Mouse (Mus musculus) cerebellum, postnatal 36 days (tissue): ENCODE measurements at regions not wholly inside any gene's neighbourhood (a gene's known extent, or its start where the extent isn't known, plus 50 kb on each side); places are given as distances from the start of the nearest gene placed in this dataset.

Experiments
- DNase-seq, 2 experiments: peaks; one replicate each; pipeline ENCODE4 v3.0.0; 2021 to 2022; ENCODE audit warnings: mixed read lengths in 2 of 2

DNA sequence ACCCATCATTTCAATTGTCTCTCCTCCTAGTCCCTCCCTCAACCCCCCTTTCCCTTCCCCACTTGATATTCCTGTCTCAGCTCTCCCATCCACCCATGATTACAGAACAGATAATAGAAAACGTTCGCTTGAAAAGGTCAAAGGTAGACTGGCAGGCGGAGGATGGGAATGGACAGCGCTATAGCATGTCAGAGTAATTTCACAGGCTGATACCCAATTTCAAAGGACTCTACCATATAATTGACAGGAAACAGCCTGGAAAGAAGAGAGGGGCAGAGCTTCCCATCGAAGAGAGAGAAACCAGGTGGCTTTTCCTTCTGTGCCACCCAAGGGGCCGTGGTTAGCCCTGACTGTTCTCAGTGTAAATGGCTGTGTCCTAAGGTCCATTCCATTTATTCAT is 140.2 kb upstream of the Atxn1 start:
- no peak for DNase-seq

DNA sequence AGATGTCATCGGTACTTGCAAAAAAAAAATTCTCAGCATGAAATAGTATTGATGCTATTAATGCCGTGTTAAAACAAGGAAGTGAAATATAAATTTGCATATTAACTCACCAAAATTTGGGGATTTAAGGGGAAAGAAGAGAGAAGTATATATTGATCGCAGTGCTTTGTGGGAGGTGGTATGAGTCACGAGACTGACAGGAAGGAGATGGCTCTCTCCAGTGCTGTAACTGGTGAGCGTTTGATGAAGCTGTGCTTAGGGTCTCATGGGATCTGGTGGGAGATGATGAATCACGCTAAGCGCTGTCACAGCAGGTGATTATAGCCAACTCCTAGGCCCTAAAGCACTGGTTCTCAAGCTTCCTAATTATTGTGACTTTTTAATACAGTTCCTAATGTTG is 133.8 kb upstream of the Atxn1 start:
- no peak for DNase-seq

DNA sequence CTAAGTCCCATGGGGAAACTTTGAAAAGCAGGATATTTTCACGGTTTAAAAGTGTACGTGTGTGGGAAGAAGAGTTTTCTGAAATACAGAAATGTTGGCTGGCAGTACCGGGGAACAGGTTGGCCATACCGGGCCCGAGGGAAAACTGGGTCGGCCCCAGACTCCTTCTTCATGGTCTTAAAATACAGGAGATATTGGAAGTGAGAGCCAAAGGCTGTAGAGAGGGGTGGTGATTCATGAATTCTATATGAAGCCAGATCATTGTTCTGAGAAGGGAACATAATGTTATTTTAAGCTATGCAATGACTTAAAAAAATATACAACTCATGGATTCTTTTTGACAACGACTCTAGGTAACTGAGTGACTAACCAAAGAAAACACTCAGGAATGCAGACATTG is 133.3 kb upstream of the Atxn1 start:
- no peak for DNase-seq

DNA sequence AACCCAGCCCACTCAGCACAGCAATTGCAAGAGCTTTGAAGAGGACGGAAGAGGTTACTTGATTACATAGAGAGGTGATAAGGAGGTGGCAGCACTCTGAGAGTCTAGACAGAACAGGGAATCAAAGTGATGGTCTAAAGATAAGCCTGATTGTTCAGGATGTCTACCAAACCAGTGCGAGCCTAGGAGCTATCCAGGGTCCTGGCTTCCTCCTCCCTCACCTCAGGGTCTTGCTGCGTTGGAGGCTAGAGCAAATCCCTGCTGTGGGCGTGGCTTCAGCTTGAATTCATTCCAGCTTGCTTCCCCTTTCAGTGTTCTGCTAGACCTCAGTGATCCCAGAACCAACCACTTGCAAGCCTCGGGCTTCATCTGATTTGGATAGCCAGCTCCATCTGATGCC is 132.2 kb upstream of the Atxn1 start:
- DNase-seq: no peak

DNA sequence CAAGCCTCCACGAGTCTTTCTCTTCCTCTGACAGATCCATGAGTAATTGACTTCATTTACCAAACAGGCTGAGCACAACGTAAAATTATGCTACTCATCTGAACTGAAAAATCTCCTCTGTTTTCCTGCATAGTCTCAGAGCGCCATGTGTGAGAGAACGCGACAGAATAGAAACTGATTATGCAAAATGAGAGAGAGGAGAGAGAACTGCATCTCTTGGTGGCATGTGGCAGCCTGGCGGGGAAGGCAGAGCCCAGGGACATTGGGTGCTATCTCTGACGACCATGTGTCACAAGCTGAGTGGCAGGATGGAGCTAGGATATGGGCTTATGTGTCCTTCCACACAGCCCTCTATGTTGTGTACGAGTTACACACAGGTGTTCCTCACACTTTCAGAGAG is 131.6 kb upstream of the Atxn1 start:
- DNase-seq: no peak

DNA sequence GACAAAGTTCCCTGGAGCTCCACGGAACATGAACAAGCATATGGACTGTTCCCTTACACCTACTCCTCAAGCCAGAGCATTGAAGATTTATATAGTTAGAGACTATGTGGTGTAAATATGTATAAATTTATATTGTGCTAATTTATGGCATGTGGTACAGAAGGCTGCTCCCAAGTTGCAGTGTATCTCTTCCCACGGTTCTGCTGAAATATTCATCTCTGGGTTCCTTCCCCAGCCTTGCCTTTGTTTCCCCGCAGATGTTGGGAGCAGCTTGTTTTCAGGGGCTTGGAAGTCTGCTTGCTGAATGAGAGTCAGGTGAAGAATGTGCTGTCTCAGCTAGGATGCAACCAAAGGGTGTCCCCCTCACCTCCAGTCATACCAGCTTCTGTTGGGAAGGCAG is 128.0 kb upstream of the Atxn1 start:
- no peak for DNase-seq

DNA sequence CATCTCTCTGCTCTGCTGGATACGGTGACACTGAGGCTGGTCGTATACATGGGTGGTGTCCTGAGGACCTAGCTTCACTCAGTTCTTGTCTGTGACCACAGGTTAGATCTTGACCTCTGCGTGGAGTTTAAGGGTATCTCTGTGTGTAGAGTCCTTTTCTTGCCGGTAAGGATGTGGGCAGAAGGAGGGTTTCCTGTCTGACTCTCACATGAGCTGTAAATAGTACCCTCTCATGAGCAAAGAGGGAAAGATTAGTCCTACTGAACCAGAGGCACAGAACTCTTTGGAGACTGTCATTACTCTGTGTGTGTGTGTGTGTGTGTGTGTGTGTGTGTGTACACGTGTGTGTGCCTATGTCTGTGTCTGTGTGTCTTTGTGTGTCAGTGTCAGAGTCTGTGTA is 126.3 kb upstream of the Atxn1 start:
- DNase-seq: no peak

DNA sequence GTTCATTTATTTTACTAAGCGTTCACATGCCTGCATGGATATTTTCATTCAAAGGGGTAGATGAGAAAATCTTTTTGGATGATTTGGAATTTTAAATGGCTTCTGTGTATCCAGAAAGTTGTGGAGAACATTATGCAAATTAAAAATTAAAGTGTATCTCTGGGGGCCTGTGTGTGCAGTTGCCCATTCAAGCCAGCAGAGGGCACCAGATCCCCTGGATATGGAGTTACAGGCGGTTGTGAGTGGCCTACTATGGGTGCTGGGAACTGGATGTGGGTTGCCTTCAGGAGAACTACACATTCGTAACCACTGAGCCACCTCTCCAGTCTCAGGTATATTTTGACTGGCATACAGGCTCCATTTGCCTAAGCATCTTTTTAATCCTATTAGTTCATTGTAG is 123.4 kb upstream of the Atxn1 start:
- DNase-seq: no peak

DNA sequence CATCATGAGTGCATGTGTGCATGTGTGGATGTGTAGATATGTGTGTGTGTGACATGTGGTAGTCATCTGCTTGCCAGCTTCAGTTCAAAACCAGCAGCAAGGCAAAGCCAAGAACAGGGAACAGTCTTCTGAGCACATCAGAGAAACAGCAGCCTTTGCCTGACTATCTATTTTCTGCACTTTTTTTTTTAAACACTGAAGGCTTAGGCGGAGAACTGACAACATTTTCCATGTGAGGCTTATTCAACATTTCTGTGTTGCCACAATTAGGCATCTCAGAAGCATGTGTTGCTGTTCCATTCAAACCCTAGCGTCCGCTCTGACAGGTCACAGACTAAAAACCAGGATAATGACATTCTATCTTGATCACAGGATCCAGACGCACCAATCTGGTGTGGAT is 122.9 kb upstream of the Atxn1 start:
- DNase-seq: no peak

DNA sequence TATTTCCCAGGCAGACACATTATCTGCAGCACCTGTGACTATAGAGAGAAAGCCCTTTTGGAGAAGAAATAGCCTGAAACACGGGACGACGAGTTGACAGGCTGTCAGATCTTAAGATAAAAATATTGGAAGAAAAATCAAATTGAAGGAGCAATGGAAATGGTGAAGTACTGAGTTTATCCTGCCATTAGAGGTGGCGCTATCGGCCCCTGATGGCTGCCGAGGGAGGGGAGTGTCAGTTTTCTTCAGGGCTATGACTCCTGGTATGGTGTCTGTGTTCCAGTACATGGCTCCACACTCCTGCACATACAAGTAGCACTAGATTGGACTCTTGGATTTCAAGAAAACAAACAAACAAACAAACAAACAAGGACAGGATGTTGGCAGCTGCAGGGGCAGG is 112.1 kb upstream of the Atxn1 start:
- no peak for DNase-seq

DNA sequence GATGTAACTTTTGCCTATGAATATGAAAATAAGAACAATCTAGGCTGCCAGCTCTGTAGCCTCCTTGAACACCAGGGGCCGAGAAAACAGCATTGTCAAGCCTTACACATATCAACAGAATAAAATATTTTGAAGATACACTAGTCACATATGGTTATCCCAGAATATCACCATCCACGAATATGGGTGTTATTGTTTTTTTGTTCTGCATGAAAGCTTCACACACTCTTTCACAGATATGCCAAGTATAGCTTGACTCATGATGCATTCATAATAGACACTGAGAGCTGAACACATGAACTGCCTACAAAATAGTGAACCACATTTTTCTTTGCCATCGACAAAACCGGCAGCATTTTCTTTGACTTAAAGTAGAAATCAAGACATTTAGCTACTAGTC is 106.9 kb upstream of the Atxn1 start:
- no peak for DNase-seq

DNA sequence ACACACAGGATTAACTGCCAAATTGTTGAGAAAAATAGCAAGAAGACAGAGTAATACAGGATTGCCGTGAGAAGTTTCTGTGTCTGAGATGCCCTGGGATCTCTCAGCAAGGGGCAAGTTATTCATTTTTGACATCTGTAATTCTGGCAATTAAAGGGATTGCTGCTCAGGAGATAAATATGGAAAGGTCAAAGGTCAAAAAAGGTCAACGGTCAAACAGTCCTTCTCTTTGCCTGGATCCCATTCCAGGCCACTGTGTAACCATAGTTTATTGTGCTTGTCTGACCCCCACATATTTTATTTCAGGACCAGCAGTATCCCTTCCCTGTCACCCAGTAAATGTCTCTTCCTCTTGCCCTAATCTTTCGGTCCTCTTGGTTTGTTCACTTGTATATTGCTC is 104.8 kb upstream of the Atxn1 start:
- DNase-seq: no peak

DNA sequence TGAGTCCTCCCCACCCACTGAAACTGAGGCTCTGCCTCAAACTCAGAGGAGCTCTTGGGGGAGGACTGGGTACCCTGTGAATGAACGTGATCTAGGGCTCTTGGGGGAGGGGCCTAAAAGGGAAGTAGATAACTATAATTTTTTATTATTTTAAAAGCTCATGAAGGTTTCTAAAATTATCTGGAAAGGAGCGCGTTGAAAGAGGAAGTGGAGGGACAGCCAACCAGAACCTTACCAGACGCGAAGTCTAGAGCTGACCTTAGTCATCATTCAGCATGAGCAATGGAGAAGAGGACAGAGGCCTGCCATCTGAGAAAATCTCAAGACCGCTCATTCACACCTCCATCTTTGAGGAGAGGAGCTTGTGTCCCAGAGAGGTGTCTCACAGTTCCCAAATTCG is 98.0 kb upstream of the Atxn1 start:
- DNase-seq: no peak

DNA sequence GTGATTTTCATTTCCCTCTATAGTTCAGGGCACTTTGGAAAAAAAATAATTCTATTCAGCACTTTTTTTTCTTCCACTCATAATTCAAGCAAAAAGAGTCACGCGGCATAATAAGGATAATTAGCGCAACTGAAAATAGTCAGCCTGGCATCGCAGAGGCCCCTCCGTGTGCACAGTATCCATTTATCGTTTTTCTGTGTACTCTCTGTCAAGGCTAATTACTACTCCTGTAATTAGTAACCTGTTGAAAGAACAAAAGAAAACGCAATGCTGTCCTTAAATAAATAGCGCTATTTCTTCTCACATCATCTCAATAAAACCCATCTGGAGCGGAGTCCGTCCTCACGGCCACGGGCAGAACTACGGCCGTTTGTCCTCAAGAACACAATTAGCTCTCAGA is 95.1 kb upstream of the Atxn1 start:
- no peak for DNase-seq

DNA sequence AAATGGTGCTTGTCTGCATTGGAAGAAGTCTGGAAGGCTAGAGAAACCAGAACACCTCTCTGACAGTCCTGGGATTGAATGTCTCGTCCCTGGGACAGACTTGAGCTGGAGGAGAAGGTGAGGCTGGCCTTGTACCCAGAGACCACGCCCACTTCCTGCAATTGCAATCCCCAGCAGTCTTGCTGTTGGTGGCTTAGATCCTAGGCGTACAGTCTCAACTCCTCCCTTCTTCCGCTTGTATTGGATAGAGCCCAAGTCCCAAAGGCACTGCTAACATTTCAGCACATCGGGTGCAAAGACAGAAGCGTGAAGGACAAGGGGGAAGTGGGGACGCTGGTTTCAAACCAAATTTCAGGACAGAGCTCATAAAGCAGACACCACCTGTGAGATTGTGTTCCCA is 94.1 kb upstream of the Atxn1 start:
- DNase-seq: no peak

DNA sequence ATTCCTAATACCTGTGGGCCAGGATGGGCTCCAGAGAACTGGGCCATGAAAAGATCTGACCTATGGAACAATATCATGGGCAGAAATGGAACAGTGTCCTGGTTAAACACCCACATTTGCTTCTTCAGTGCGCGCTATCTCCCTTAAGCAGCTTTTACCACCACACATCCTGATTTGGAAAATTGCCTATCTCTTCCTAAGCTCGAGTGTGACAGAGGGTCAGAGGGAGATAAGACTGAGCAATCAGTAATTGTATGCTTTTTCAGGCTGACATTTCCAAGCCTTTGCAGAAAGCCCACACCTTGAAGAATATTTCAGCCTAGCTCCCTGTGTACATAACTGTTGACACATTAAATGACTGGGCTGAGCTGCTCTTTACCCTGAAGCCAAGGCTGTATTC is 93.5 kb upstream of the Atxn1 start:
- DNase-seq: no peak

DNA sequence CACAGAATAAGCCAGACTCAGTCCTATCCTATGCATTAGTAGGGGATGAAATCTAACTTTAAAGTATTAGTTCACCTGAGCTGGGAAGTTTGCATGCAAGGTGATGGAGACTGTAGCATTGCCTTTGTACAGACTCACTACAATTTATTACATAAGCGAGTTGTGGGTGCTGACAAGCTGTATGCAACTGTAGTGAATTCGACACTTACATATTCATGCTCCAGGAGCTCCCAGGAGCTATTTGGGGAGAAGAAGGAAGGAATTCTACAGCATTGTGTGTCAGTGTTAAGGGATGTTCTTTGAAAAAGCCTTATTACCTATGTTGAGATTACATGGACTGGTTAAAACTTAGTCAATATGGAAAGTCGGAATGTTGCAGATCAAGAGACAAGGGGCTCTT is 90.6 kb upstream of the Atxn1 start:
- no peak for DNase-seq

DNA sequence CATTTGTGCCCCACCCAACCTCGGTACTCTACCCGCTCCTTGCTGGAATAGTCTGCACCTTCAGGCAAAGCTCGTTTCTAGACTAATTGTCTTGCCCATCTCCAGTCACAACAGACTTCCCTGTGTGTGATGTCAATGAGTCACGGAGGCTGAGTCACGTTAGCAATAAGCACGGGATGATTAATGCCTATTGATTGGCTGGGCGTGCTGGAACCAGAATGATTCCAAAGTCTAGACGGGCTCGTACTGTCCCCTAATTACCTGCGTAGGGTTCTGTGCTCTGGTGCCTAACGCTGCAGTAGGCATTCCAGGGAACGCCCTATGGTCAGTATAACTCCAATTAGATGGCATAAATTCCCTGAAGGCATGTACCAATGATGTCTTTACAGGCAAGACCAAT is 78.8 kb upstream of the Atxn1 start:
- no peak for DNase-seq

DNA sequence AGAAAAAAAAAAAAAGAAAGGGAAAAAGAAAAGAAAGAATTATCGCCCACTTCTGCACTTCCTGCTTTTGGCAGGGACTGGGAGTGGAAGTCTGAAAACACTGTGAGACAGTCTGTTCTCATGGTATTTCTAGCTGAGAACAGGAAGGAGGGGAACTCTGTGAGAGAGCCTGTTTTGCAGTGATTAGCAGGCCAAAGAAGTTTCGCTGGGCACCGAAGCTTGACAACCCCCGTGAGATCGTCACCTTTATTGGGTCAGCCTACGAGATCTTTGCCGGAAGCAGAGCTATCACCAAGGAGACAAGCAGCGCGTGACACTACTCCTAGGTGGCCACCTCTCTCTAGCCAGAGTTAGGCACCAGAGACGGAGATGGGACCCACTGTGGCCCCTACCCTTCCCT is 78.2 kb upstream of the Atxn1 start:
- no peak for DNase-seq

DNA sequence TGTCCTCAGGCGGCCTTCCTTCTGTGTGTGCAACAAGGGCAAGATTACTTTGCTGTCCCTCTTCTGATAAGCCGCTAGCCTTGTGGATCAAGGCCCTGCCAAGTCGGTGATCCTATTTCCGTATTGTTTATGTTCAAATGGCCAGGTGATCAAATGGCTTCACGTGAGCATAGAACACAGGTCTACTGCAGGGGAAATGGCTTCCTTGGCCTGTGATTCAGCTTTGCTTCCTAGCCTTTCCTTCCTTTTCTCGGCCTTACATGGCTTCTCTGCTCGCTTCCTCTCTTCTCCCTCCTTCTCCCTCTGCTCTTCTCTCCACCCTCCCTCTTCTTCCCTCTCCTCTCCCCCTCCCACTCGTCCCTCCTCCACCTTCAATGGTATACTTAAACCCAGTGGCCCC is 77.4 kb upstream of the Atxn1 start:
- no peak for DNase-seq

DNA sequence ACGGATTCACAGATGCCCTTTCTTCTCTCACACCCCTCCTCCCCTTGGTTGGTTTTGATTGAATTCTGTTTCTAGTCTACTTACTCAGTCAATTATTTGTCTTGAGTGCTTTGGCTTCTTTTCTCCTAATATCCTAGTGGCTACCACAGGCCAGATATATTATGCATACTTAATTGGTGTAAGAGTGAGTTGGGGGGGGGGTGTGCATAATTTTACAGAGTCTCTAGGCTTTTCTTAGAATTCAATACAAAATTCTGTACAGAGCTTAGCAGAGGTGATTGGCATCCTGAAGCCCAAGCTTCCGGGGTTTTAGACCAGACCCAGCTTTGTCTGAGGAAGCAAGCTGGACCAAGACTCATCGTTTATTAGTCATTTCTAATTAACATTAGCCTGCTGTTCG is 76.7 kb upstream of the Atxn1 start:
- no peak for DNase-seq

DNA sequence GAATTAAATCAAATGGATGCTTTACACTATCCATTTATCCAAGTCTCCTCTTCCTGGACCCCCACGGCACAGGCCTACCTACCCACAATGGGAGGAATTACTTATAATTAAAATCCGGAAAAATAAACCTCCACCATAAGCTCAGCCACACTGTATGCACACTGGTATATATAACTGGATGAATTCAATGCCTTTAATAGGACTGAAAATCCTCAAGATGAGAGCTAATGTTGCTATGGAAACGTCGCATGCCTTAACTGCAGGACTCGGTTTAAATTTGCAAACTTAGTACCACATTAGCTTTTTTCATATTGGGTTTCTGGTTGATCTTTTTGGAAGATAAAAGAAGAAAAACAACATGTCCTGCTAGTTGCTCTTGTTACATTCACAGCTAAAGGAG is 75.3 kb upstream of the Atxn1 start:
- no peak for DNase-seq

DNA sequence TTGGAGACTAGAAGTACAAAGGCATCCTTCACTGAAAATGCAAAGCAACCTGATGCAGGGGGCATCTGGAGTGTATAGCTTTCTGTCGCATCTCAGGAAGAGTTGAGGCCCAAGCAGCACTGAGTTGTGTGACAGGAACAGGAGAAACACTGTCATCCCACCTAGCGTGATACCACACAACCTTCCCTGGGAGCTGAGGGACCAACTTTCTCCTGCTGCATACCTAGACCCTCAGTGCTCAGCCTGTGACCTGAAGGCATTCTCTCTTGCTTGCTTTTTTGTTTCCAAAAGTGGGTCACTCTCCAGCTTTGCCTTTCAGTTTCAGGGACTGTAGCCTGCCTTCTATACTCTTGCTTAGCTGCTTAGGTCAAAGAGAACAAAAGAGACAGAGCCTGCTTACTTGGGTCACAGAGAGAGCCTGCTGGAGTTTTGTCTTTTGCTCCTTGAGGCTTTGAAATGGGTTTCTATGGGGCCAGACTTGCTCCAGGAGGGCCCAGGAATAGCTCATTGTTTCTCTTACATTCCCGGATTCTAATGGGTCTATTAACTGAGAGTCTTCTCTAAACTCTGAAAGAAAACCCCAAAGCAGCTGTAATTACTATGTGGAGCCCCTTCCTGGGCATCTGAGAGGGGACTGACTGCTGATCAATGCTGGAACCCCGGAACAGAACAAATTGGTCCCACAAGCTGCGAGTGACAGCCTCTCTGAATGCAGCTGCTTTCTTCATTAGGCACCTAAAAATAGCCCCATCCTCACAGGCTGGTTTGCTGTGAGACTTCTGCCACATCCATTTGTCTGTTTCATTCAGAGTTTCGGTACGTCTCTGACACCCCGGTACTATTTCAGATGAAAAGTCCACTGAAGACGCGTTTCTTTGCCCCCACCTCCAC is 73.9 kb upstream of the Atxn1 start:
- no peak for DNase-seq

DNA sequence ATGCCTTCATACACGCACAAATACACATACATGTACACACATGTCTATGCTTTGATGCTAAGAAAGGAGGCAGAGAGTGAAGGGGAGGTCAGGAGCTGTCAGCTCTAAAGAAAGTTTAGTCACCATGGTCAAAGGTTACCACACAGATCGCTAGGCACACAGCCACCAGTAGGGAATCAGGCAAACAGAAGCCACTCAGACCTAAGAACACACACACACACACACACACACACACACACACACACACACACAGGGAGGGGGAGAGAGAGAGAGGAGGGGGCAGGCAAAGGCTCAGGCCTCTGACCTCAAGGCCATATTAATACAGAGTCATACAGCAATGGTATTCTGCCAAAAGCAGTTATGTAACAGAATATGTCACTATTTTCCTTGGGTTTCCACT is 67.5 kb upstream of the Atxn1 start:
- no peak for DNase-seq

DNA sequence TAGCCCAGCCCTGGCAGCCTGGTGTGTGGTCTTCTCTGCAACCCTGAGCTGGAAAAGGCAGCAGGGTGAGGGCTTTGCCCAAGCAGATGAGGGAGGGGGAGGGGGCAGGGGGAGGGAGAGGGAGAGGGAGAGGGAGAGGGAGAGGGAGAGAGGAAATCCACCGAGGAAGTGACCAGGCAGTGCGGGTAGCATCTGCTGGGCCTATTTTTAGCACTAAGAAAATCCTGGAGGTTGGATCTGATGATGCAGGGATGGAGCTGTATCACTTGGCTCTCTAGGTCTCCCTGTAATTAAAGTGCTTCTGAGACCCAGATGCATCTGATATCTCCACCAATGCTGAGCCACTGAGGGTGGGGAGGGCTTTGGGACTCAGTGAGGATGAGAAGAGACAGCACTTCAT is 61.2 kb upstream of the Atxn1 start:
- DNase-seq: peak in 1 of 2 experiments; percentile 4
